Mouse (Mus musculus) lung, adult 2 months (tissue): ENCODE measurements around the gene A930009A15Rik. TPM values are rescaled to one million over a fixed set of nuclear protein-coding genes. Genes with fewer than 3 reads are reported as not detected.

Experiments used
- DNase-seq: peaks from one replicate; pipeline ENCODE4 v3.0.0; 2022
- H3K4me1 ChIP-seq: fragments of 200-500 bp; 2 replicates; pipeline ENCODE4 v1.6.1; 2011; ENCODE audit warnings: low read length; ENCODE audit not compliant: control insufficient read depth, insufficient read depth
- H3K4me3 ChIP-seq: fragments of 200-500 bp; replicated peaks from 2 replicates; pipeline ENCODE3; 2011; ENCODE audit warnings: low read depth, mild to moderate bottlenecking, control low read depth, low read length; ENCODE audit errors: extremely low read depth
- CTCF ChIP-seq: fragments of 200-500 bp; IDR thresholded peaks from 2 replicates; pipeline ENCODE4 v1.5.1; 2011; ENCODE audit warnings: mild to moderate bottlenecking, low read length, control low read depth; ENCODE audit not compliant: insufficient read depth
- POLR2A ChIP-seq: fragments of 200-500 bp; IDR thresholded peaks from 2 replicates; pipeline ENCODE4 v1.6.1; 2011; ENCODE audit warnings: low read depth, mild to moderate bottlenecking, control low read depth, low read length, borderline replicate concordance; ENCODE audit errors: extremely low read depth
- WGBS: fragments of 180-500 bp; shearing (Covaris S2); methylation state at CpG from one replicate; pipeline ENCODE4 v1.1.7; 2018; 5-methylcytosine and 5-hydroxymethylcytosine counted together
- polyA plus RNA-seq: library from polyadenylated mRNA; depleted of rRNA; stranded (reverse); fragments of >200 nt; gene quantifications from 2 replicates; pipeline ENCODE4 v1.2.3, GENCODE M21; 2012

Gene A930009A15Rik
- polyA plus RNA-seq, 1 experiment, result not detected

DNA sequence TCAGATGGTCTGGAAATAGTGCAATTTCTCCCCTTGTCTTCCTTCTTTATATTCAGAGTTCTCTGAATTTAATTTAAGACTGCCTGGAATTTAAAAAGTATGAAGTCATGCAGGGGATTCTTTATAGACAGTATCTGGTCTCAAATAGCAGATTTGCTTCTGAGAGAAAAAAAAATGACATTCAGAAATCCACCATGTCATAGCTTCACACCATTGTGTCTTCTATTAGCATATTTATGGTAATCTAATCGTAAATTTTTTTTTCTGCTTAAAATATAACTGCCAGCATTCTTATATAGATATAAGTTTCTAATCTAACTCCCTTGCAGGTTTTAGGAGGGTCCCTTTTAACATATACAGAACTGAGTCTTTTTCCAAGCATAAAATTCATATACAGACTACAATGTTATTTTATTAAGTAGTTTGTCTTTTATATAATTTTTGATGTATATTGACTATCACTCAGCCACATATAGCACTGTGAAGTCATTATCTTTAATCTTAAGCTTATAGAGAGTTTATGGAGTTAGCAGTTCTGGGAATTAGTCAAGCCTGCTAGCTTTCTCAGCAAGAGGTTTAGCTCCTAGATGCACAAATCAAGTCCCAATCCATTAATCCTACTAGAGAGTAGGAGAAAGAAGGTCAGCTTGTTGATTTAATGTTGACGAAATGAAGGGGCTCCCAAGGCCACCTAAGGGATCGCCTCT, 2.1 kb downstream of the A930009A15Rik start:
- Histone ChIP-seq H3K4me3 (no peak overlapping the region), H3K4me1 (no peaks in the 10 kb centered on the region)
- TF ChIP-seq CTCF, result no peak
- no peak for TF ChIP-seq POLR2A
- no peak for DNase-seq
- WGBS, result 45% methylated on average over 3 of the region's 3 CpGs

GRCm38 (mm10) chr10:115579076-115579475, 9.3 kb downstream of the A930009A15Rik start:
- Histone ChIP-seq H3K4me1 (no peaks in the 10 kb centered on the region; the same call in 1 of the 2 replicates), H3K4me3 (no peak overlapping the region)
- no peak for DNase-seq
- TF ChIP-seq CTCF (no peak), POLR2A (no peak)
- 59% methylated on average over 7 of the region's 7 CpGs for WGBS

DNA sequence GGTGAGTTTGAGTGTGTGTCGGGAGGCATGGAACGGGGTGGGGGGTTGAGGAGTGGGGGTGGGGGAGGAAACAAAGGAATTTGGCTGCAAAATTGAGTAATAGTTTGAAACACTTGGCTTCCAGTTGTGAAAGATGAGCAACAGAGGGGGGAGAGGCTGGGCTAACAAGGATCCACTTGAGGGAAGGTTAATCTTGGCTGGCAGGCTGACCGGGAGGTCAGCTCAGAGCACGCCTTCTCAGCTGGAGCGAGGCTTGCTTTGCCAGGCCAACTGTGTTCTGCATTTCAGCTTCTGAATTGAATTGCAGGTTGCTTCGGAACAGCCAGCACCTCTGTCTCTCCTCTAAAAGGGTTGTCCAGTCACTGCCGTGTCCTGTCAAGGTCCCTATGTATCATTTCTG, 9.7 kb downstream of the A930009A15Rik start:
- no peak for DNase-seq
- WGBS, result 29% methylated on average over 7 of the region's 7 CpGs

DNA sequence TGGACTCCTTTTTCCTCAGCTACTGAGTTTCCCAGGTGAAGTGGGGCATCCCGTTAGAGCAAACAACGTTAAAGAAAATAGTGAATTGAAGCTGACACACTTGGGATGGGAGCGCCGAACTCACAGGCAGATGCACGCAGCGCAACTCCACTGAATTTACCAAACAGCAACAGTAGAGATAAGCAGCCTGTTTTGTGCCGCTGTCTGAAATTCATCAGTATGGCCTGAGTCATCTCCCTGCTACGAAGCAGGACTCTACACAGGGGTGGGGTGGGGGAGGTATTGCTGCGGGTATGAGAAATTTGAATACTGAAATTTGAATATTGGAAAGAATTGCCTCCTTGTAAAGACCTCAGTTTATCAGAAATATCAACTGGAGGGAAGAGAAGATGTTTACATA, 12.2 kb downstream of the A930009A15Rik start:
- DNase-seq, result no peak
- peaks cover 3% of the 10 kb centered on the region; the same call in 1 of the 2 replicates for H3K4me1 ChIP-seq
- 76% methylated on average over 9 of the region's 9 CpGs for WGBS
- TF ChIP-seq CTCF (no peak), POLR2A (no peak)
- H3K4me3 ChIP-seq, result no peak overlapping the region

More for the DNA sequence above, 9.7 kb downstream of the A930009A15Rik start:
- TF ChIP-seq POLR2A (no peak), CTCF (no peak)
- no peak overlapping the region for H3K4me3 ChIP-seq
- H3K4me1 ChIP-seq, result no peaks in the 10 kb centered on the region; the same call in 1 of the 2 replicates

GRCm38 (mm10) chr10:115583071-115583470, 13.3 kb downstream of the A930009A15Rik start:
- H3K4me3 ChIP-seq, result no peak overlapping the region
- WGBS, result 80% methylated on average over 3 of the region's 3 CpGs
- DNase-seq, result no peak
- peaks cover 8% of the 10 kb centered on the region for H3K4me1 ChIP-seq
- TF ChIP-seq CTCF (no peak), POLR2A (no peak)

- no peak overlapping the region for H3K4me3 ChIP-seq
- TF ChIP-seq CTCF, result no peak
- no peak for TF ChIP-seq POLR2A
- 24% methylated on average over 13 of the region's 14 CpGs for WGBS
Observed at GRCm38 (mm10) chr10:115584656-115585055, 14.9 kb downstream of the A930009A15Rik start.

DNA sequence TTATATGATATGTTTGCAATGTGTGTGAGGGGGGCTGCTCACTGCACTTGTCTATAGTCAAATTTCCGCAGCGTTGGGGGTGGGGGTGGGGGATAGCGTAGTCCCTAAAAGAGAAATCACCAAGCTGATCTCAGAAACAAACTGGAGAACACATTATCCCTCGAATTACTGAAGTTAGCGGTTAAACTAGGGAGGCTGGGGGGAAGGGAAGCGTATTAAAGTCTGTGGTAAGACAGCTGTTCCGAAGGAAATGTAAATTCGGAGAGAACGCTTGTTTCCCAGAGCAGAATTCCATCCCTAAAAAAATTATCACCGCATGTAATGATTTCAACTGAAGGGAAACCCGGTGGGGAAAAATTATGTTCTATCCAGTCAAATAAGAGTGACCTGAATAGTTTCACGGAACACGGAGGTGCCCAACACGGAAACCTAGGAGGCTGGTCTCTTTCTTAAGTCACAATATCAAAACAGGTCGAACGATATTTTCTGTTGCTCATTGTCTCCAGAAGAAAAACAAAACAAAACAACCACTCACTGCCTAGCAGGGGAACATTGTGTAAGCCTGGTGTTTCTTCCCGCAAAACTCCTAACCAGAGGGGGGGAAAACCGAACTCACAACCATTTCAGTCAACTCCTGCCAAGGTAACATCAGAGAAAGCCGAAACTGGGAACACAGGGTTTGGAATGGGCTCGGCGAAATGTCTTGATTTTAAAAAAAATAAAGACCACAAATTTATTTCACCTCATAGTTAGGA, 15.9 kb downstream of the A930009A15Rik start:
- TF ChIP-seq POLR2A (no peak), CTCF (no peak)
- 3% methylated on average over 21 of the region's 21 CpGs for WGBS
- H3K4me1 ChIP-seq, result peaks cover 8% of the 10 kb centered on the region; the same call in 1 of the 2 replicates
- no peak for DNase-seq
- H3K4me3 ChIP-seq, result no peak overlapping the region

More at GRCm38 (mm10) chr10:115584656-115585055, 14.9 kb downstream of the A930009A15Rik start:
- no peak for DNase-seq
- peaks cover 8% of the 10 kb centered on the region for H3K4me1 ChIP-seq

- H3K4me1 ChIP-seq, result peaks cover 8% of the 10 kb centered on the region; the same call in 1 of the 2 replicates
- TF ChIP-seq POLR2A (no peak), CTCF (no peak)
- no peak overlapping the region for H3K4me3 ChIP-seq
- DNase-seq, result peak; percentile 5
- 1% methylated on average over 41 of the region's 41 CpGs for WGBS
Observed at GRCm38 (mm10) chr10:115586246-115587231, 16.8 kb downstream of the A930009A15Rik start.

DNA sequence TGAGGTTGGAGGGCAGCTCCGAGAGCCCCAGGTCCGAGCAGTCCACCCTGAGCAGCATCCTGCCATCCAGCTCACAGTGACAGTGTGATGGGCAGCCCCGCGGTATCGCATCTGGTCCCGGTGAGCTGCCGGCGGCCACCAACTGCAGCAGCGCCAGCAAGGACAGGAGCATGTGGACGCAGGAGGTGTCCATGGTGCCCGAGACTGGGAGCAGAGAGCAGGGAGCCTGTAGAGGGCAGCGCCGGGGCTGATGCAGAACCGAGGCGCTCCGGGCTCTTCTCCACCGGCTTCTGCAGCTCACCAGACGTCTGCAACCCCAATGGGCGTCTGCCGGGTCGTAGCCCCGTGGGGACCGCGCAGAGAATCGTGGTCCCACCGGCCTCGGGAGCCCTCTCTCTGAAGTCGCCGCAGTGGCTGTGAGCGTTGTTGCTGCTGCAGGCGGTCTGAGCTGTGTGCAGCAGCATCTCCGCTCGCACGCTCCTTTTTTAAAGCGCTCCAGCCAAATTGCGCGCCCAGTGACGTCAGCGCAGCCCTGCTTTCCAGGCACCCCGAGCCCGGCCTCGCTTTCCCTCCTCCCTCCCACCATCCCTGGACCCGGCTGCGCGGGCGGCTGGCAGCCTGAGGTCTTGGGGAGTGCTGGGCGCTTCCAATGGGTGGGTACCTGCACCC, 17.6 kb downstream of the A930009A15Rik start, which contains the start of gene Lgr5:
TSS of gene Lgr5 (minus strand) at position 480 of the 669 bp plus-strand sequence.
- no peak within 1 kb of the TSS for H3K4me3 ChIP-seq
- peaks cover 8% of the 10 kb centered on the region; the same call in 1 of the 2 replicates for H3K4me1 ChIP-seq
- TF ChIP-seq CTCF (no peak), POLR2A (no peak)
- DNase-seq, result peak; percentile 20
- under 1% methylated on average over 47 of the region's 47 CpGs for WGBS
